Mouse (Mus musculus) lung, embryonic 16.5 days (tissue): Measurements from ENCODE around the gene Snx4. TPM values are rescaled to one million over a fixed set of nuclear protein-coding genes. Genes with fewer than 3 reads are reported as not detected.

Experiments
- ATAC-seq: fragments of 200-750 bp; cut with Nextera tagmentation; 2 replicates; pipeline ENCODE4 v1.8.0; 2017; ENCODE audit warnings: low read depth, mild to moderate bottlenecking, moderate library complexity
- H3K27ac ChIP-seq: fragments of 300-500 bp; sonication (generic); 2 replicates; pipeline ENCODE4 v1.5.1; 2014; ENCODE audit warnings: mild to moderate bottlenecking, control low read depth, low read length
- H3K27me3 ChIP-seq: fragments of 300-500 bp; sonication (generic); 2 replicates; pipeline ENCODE4 v1.6.1; 2014; ENCODE audit warnings: low read depth, low read length, mixed read lengths; ENCODE audit not compliant: control insufficient read depth, insufficient read depth
- H3K36me3 ChIP-seq: fragments of 300-500 bp; sonication (generic); 2 replicates; pipeline ENCODE4 v1.6.1; 2014; ENCODE audit warnings: low read length; ENCODE audit not compliant: control insufficient read depth, insufficient read depth
- H3K4me1 ChIP-seq: fragments of 300-500 bp; sonication (generic); replicated peaks from 2 replicates; pipeline ENCODE4 v1.6.1; 2014; ENCODE audit warnings: low read length, mixed read lengths; ENCODE audit not compliant: control insufficient read depth, insufficient read depth
- H3K4me2 ChIP-seq: fragments of 300-500 bp; sonication (generic); 2 replicates; pipeline ENCODE4 v1.6.1; 2014; ENCODE audit warnings: low read depth, low read length, control low read depth
- H3K4me3 ChIP-seq: fragments of 300-500 bp; sonication (generic); 2 replicates; pipeline ENCODE4 v1.5.1; 2014; ENCODE audit warnings: mild to moderate bottlenecking, low read length, control low read depth
- H3K9ac ChIP-seq: fragments of 300-500 bp; sonication (generic); 2 replicates; pipeline ENCODE4 v1.6.1; 2014; ENCODE audit warnings: low read length, control low read depth
- H3K9me3 ChIP-seq: fragments of 300-500 bp; sonication (generic); 2 replicates; pipeline ENCODE4 v1.6.1; 2016; ENCODE audit warnings: low read length; ENCODE audit not compliant: control insufficient read depth
- WGBS: fragments of 180-500 bp; shearing (Covaris S2); extraction: QIAGEN DNeasy Blood & Tissue Kit; methylation state at CpG from one replicate; pipeline ENCODE4 v1.1.7; 2014; 5-methylcytosine and 5-hydroxymethylcytosine counted together
- polyA plus RNA-seq: library from polyadenylated mRNA; unstranded; fragments of >200 nt; fragmentation: Nextera tagmentation; extraction: Ambion mirVana; gene quantifications from 2 replicates; pipeline ENCODE4 v1.2.1, GENCODE M21; 2015

The Snx4 gene
- polyA plus RNA-seq, 1 experiment from 2014 or later = 127 TPM

GRCm38 (mm10) chr16:33294681-33295080 lies 43.4 kb downstream of the Snx4 start:
- H3K27me3 ChIP-seq = no peaks in the 10 kb centered on the region
- H3K36me3 ChIP-seq = peaks cover 55% of the 10 kb centered on the region
- H3K4me1 ChIP-seq = no peaks in the 10 kb centered on the region
- no peak overlapping the region for H3K27ac ChIP-seq
- no peak overlapping the region for H3K9ac ChIP-seq
- no peak for ATAC-seq
- no peak overlapping the region for H3K4me3 ChIP-seq
- H3K4me2 ChIP-seq = no peak overlapping the region
- peaks cover 6% of the 10 kb centered on the region for H3K9me3 ChIP-seq
- 89% methylated on average over 7 of the region's 7 CpGs for WGBS

DNA sequence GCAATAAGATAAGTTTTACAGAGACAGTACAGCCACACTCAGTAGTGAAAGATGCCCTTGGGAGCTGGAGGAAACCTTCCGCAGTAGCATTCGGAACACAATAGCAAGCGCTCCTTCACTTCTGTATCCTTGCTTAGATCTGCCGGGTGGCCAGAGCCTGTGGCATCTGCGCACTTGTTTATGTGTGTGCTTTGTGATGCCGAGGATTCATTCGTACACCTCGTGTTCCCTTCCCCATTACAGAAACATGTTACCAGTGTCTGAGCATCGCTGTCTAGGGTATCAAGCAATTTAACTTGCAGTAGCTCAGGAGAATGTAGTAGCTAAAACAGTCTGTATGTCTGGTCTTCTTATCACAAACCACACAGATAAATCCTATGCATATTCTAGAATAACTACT lies 44.1 kb downstream of the Snx4 start:
- Histone ChIP-seq H3K27ac (no peak overlapping the region), H3K4me2 (no peak overlapping the region), H3K9me3 (peaks cover 6% of the 10 kb centered on the region), H3K4me3 (no peak overlapping the region), H3K27me3 (no peaks in the 10 kb centered on the region), H3K9ac (no peak overlapping the region), H3K4me1 (no peaks in the 10 kb centered on the region), H3K36me3 (peaks cover 61% of the 10 kb centered on the region)
- no peak for ATAC-seq
- whole genome bisulfite sequencing = 94% methylated on average over 9 of the region's 9 CpGs

GRCm38 (mm10) chr16:33297493-33297892 lies 46.3 kb downstream of the Snx4 start:
- 97% methylated on average over 1 of the region's 1 CpGs for WGBS
- H3K9ac ChIP-seq = no peak overlapping the region
- no peak overlapping the region for H3K4me2 ChIP-seq
- no peaks in the 10 kb centered on the region; the same call in 1 of the 2 replicates for H3K9me3 ChIP-seq
- no peak for ATAC-seq
- H3K4me1 ChIP-seq = no peaks in the 10 kb centered on the region
- H3K4me3 ChIP-seq = no peak overlapping the region
- peaks cover 53% of the 10 kb centered on the region for H3K36me3 ChIP-seq
- no peak overlapping the region for H3K27ac ChIP-seq
- no peaks in the 10 kb centered on the region for H3K27me3 ChIP-seq

- WGBS = 8% methylated on average over 4 of the region's 4 CpGs
- Histone ChIP-seq H3K9ac (no peak overlapping the region), H3K4me2 (peak overlapping the region; percentile 29; the same call in 1 of the 2 replicates), H3K27me3 (no peaks in the 10 kb centered on the region), H3K9me3 (no peaks in the 10 kb centered on the region), H3K27ac (no peak overlapping the region), H3K4me3 (no peak overlapping the region), H3K4me1 (no peaks in the 10 kb centered on the region), H3K36me3 (0 out of 2 replicates have a peak, but pooled peaks cover 4% of the 10 kb centered on the region)
- peak; percentile 48; the same call in 1 of the 2 replicates for ATAC-seq
These were observed 55.4 kb downstream of the Snx4 start for GRCm38 (mm10) chr16:33306633-33307070.

GRCm38 (mm10) chr16:33307761-33308160 lies 56.5 kb downstream of the Snx4 start:
- Histone ChIP-seq H3K36me3 (0 out of 2 replicates have a peak, but pooled peaks cover 2% of the 10 kb centered on the region), H3K27me3 (no peaks in the 10 kb centered on the region), H3K27ac (no peak overlapping the region), H3K9me3 (no peaks in the 10 kb centered on the region), H3K9ac (no peak overlapping the region), H3K4me1 (no peaks in the 10 kb centered on the region), H3K4me3 (no peak overlapping the region), H3K4me2 (no peak overlapping the region)
- ATAC-seq = no peak
- 65% methylated on average over 7 of the region's 7 CpGs for WGBS

GRCm38 (mm10) chr16:33309066-33309465 lies 57.8 kb downstream of the Snx4 start:
- WGBS = 84% methylated on average over 3 of the region's 3 CpGs
- H3K4me3 ChIP-seq = no peak overlapping the region
- no peak for ATAC-seq

DNA sequence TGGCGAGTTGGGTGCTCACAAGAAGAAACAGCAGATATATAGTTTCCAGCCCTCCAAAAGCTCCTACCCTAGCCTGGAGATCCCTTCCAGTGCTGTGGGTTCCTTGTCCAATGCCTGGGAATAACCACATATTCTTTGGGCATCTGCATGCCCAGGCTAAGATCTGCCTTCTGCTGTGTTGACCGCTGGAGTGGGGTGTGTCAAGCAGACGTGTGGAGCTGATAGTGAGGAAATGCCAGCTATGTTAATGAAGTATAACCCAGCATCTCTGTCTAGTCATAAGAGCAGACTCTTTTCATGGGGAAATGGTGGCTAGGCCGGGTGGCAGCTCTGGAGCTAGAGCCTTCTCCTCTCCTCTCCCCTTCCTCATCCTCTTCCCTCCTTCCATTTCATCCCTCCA lies 64.4 kb downstream of the Snx4 start:
- H3K9ac ChIP-seq = no peak overlapping the region
- no peaks in the 10 kb centered on the region for H3K27me3 ChIP-seq
- H3K27ac ChIP-seq = no peak overlapping the region
- H3K4me1 ChIP-seq = no peaks in the 10 kb centered on the region
- no peaks in the 10 kb centered on the region for H3K9me3 ChIP-seq
- H3K4me3 ChIP-seq = no peak overlapping the region
- WGBS = 77% methylated on average over 4 of the region's 4 CpGs
- H3K36me3 ChIP-seq = no peaks in the 10 kb centered on the region
- no peak for ATAC-seq
- H3K4me2 ChIP-seq = no peak overlapping the region

More at GRCm38 (mm10) chr16:33309066-33309465, 57.8 kb downstream of the Snx4 start:
- Histone ChIP-seq H3K4me2 (no peak overlapping the region), H3K36me3 (0 out of 2 replicates have a peak, but pooled peaks cover 2% of the 10 kb centered on the region), H3K9me3 (no peaks in the 10 kb centered on the region), H3K27ac (no peak overlapping the region), H3K4me1 (no peaks in the 10 kb centered on the region), H3K9ac (no peak overlapping the region), H3K27me3 (no peaks in the 10 kb centered on the region)

GRCm38 (mm10) chr16:33317646-33318045 lies 66.4 kb downstream of the Snx4 start:
- Histone ChIP-seq H3K9ac (no peak overlapping the region), H3K27me3 (no peaks in the 10 kb centered on the region), H3K4me2 (no peak overlapping the region), H3K4me1 (no peaks in the 10 kb centered on the region), H3K9me3 (no peaks in the 10 kb centered on the region), H3K36me3 (no peaks in the 10 kb centered on the region), H3K27ac (no peak overlapping the region), H3K4me3 (no peak overlapping the region)
- 56% methylated on average over 3 of the region's 3 CpGs for WGBS
- ATAC-seq = no peak

GRCm38 (mm10) chr16:33318059-33318458 lies 66.8 kb downstream of the Snx4 start:
- Histone ChIP-seq H3K4me2 (no peak overlapping the region), H3K27ac (no peak overlapping the region), H3K36me3 (no peaks in the 10 kb centered on the region), H3K4me1 (no peaks in the 10 kb centered on the region), H3K9ac (no peak overlapping the region), H3K27me3 (no peaks in the 10 kb centered on the region), H3K4me3 (no peak overlapping the region), H3K9me3 (no peaks in the 10 kb centered on the region)
- WGBS = 83% methylated on average over 7 of the region's 7 CpGs
- ATAC-seq = no peak
